Mouse (Mus musculus) spleen, postnatal 4 days (tissue): ENCODE measurements around the gene Sdf2l1.

Experiments used
- DNase-seq, 2 experiments: peaks; one replicate each; pipeline ENCODE4 v3.0.0; 2022; ENCODE audit warnings: low spot score in 2 of 2

Gene Sdf2l1

GRCm38 (mm10) chr16:17124119-17124870 lies 7.9 kb downstream of the Sdf2l1 start:
- DNase-seq: no peak

DNA sequence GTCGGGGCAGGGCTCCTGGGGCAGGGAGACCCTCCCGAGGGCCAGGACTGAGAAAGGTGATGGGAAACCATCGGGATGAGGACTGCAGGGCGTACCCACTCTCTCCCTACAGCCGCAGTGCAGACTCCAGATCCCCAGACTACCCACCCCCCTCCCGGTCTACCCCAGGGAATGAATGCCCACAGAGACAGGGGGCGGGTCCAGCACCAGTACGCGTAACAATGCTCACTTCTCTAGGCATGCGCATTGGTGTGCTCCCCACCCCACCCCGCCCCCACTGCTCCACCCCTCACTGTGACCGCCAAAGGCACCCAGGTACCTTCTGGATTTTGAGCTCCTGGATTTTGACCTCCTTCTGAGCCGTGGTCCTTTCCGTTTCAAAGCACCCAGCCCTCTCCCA lies 10.6 kb downstream of the Sdf2l1 start:
- DNase-seq: no peak

DNA sequence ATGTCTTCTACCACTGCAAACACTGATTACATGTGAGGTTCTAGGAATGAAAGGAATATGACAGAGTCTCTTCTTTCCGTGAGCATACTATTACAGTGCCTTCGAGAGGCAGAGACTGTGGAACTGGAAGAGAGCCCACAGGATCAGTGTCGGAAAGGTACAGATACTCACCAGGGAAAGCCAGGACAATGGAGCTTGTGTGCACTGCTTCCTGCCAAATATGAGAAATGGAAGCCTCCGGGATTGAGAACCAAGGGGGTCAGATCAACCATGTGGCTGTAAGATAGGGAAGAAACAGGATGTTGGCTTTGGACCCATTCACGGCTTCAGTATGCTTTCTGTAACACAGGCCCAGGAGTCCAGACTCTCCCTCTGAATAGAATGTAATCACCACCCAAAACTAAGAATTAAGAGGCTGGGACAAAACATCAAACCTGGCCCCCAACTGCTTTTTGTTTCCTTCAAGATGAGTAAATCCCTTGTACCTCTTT lies 14.8 kb downstream of the Sdf2l1 start:
- DNase-seq: no peak

DNA sequence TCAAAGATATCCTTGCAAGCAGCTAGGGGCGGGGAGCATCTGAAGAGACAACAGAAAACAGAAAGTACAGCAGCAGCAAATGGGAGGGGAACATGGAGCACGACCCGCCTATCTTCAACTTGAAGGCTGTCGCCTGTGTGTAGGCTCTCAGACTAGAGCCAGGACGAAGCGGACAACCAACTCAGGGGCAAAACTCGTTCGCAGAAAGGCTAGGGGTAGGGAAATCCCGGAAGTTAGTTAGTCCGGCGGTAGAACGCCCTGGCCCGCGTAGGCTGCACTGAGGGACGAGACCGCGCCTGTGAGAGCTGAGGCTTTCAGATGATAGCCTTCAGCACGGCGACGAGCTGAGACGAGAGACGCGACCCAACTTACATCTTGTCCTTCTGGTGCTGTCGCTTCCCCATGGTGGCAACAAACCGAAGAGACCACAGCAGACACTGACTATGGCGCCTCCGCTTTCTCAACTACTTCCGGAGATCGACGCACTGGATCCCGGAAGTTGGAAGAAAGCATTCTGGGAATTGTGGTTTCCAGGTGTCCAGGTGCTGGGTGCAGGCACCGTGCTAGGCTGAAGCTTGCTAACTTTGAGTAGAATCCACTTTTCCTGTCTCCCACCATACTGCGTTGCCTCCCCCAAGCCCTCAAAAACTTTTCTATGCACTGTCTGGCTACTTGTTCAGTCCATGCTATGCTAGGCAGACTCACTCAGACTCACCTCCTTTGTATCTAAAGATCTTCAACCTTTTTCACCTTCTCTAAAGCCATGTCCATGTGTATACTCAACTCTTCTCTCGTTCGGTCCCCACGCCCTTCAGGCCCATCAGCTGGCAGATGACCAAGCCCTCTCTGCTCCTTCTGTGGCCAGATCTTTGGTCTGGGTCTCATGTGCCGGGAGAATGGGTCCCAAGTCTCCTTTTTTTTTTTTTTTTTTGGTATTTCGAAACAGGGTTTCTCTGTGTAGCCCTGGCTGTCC lies 21.1 kb downstream of the Sdf2l1 start, which contains the start of gene Ppil2:
Ppil2 (minus strand) TSS at position 487 of the 973 bp plus-strand sequence.
- DNase-seq: peak; percentile 70 to 82

DNA sequence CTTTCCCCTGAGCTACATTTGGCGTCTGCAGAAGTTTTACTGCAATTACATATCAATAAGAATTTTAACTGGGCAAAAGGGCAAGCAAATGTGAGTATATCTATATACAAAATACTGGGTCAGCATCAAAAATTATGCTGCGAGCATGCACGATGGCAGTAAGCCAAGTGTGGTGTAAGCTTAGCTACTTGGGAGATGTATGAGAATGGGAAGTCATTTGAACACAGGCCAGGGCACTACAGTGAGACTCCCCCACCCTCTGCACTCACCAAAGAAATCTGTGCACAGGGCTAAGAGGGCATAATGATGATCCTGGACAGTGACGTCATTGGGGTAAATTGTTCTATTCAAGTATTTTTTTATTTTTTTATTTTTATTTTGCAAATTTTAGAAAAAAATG lies 27.6 kb downstream of the Sdf2l1 start:
- DNase-seq: no peak

DNA sequence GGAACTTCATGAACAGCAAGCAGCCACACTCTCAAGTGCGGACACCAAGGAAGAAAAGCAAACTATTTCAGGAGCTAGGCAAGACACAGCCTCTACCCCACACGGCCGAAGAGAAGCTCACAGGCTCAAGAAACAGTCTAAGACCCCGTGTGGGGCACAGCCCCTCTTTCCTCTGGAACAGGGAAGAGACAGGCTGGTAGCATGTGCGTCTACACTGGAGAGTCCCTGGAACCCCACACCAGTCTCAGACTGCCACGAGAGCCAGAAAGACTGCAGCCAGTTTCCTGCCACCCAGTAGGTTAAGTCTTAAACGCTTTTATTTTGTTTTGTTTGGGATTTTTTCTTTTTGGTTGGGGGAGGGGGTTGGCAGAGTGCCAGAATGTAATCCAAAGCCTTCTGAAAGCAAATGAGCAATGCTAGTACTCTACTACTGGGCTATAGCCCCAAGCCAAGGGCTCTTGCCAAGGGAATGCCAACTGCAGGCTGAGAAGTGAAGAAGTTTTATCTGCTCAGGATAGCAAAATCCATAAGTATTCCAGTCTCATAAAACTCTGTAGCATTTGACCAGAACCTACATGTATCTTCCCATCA lies 29.5 kb downstream of the Sdf2l1 start:
- no peak for DNase-seq

- DNase-seq: no peak
These were observed 35.2 kb downstream of the Sdf2l1 start for GRCm38 (mm10) chr16:17096938-17097337.

GRCm38 (mm10) chr16:17088346-17088745 lies 43.8 kb downstream of the Sdf2l1 start:
- no peak for DNase-seq

- DNase-seq: no peak
These were observed 45.5 kb downstream of the Sdf2l1 start for GRCm38 (mm10) chr16:17086669-17087193.

GRCm38 (mm10) chr16:17086241-17086640 lies 45.9 kb downstream of the Sdf2l1 start:
- no peak for DNase-seq

DNA sequence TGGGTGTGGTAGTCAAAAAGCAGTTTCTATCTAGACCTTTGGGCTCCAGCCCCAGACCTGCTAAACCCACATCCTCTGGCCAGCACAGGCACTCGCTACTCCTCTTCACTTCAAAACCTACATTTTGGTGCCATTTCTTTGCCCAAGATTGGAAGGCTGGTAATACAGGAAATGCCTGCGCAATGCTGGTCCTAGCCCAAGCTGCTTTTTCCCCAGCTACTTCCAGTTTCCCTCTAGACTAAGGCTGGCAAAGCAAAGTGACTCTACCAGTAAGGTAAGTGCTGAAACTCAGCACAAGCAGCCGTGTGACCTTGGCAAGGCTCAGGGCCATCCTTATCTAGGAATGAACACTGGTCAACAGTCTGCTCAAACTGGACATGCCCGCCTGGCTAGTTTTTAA lies 46.5 kb downstream of the Sdf2l1 start:
- DNase-seq: no peak

DNA sequence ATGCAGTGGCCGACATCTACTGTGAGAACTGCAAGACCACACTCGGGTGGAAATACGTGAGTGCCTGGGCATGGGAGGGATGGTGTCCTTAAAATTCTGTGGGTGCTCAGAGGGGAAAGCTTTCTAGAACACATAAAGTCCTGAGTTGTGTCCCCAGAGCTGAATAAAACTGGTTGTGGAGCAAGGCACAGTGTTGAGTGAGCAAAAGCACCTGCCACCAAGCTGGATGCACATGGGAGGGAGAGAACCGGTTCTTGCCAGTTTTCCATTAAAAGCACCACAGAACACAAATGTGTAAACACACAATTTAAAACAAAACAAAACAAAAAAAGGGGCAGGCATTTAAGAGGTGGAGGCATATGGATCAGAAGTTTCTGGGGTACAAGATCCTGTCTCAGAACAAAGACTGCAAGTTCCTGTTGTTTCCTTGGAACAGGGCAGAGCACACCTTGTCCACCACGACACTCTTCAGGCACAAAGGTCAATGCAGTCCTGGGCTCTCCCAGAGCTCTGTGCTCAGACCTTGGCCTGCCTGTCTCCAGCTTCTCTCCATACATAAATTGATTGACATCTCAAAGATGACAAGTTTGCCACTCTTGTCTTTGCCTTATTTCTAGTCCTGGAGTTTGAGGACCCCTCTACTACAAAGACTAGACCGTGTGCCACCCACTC lies 49.9 kb downstream of the Sdf2l1 start:
- DNase-seq: no peak
